Comparison of ENCODE assay signal across 27 mouse cellular contexts in genomic region chr3:102176116-102176515, GRCm38 (mm10). TPM values are rescaled to one million over a fixed set of nuclear protein-coding genes. Genes with fewer than 3 reads are reported as not detected.
A peak's percentile ranks its signal among the peaks of the same experiment; 100 is the strongest.
DNase-seq lines count a peak whose midpoint lies in the region; ATAC-seq lines count a peak whose summit lies in the region.
"Had no signal": no experiment of that assay in that cellular context is flagged by ENCODE, and none has a peak within 500 bp of the region (broad histone marks: within the 10 kb centered on the region; RNA-seq: fewer than 3 reads in every experiment).

No protein-coding gene starts in this region.

- 44% methylated on average over 5 of the region's 5 CpGs for WGBS in kidney, embryonic 15.5 days
- 45% methylated on average over 5 of the region's 5 CpGs for WGBS in embryonic facial prominence, embryonic 15.5 days
- WGBS in limb, embryonic 13.5 days, result 28% methylated on average over 5 of the region's 5 CpGs
- 55% methylated on average over 5 of the region's 5 CpGs for WGBS in stomach, embryonic 16.5 days

- H3K27me3 ChIP-seq in kidney, embryonic 15.5 days, result no peaks in the 10 kb centered on the region
- H3K27me3 ChIP-seq in embryonic facial prominence, embryonic 15.5 days, result no peaks in the 10 kb centered on the region
- no peaks in the 10 kb centered on the region for H3K27me3 ChIP-seq in limb, embryonic 13.5 days
- H3K27me3 ChIP-seq in stomach, embryonic 16.5 days (ENCODE audit: control insufficient read depth, insufficient read depth, low read length), result no peaks in the 10 kb centered on the region
- H3K27me3 ChIP-seq: liver, embryonic 15.5 days; midbrain, embryonic 15.5 days; neural tube, embryonic 13.5 days had no signal

- H3K36me3 ChIP-seq in kidney, embryonic 15.5 days, result 0 out of 2 replicates have a peak, but pooled peaks cover 4% of the 10 kb centered on the region
- H3K36me3 ChIP-seq in embryonic facial prominence, embryonic 15.5 days, result peaks cover 6% of the 10 kb centered on the region; the same call in 1 of the 2 replicates
- peaks cover 6% of the 10 kb centered on the region; the same call in 1 of the 2 replicates for H3K36me3 ChIP-seq in limb, embryonic 13.5 days
- 0 out of 2 replicates have a peak, but pooled peaks cover 5% of the 10 kb centered on the region for H3K36me3 ChIP-seq in stomach, embryonic 16.5 days (ENCODE audit: control insufficient read depth, insufficient read depth, low read length)
- H3K36me3 ChIP-seq: liver, embryonic 15.5 days; midbrain, embryonic 15.5 days; neural tube, embryonic 13.5 days had no signal

- no peak overlapping the region for H3K4me3 ChIP-seq in kidney, embryonic 15.5 days (replicated peaks)
- no peak overlapping the region for H3K4me3 ChIP-seq in embryonic facial prominence, embryonic 15.5 days (replicated peaks)
- no peak overlapping the region for H3K4me3 ChIP-seq in limb, embryonic 13.5 days
- H3K4me3 ChIP-seq in stomach, embryonic 16.5 days (replicated peaks; ENCODE audit: low read length), result no peak overlapping the region
- H3K4me3 ChIP-seq: hindbrain, embryonic 10.5 days; left cerebral cortex, adult 2 months; liver, embryonic 15.5 days; midbrain, embryonic 15.5 days; neural tube, embryonic 13.5 days had no signal

- DNase-seq in kidney, adult 18-20 months, result no peak
- DNase-seq in layer of hippocampus, postnatal 36 days, result no peak
- no peak for DNase-seq in cerebellum, adult 11 months
- DNase-seq: adrenal gland, postnatal 36 days; cerebellum, adult 8-10 months; cerebellum, postnatal 36 days; gastrocnemius, postnatal 14 days; heart, postnatal 14 days; kidney, postnatal 10 days; lung, embryonic 14.5 days; lung, postnatal 14 days; retina, postnatal 1 day; right cerebral cortex, postnatal 14 days; thymus, adult 2 months; thymus, postnatal 36 days had no signal

- ATAC-seq in kidney, embryonic 15.5 days (replicated peaks; ENCODE audit: low FRiP score), result 0 out of 2 replicates have a peak, but pooled peaks have one; percentile 38
- ATAC-seq in embryonic facial prominence, embryonic 15.5 days (ENCODE audit: insufficient number of reproducible peaks, low FRiP score, low TSS enrichment, low read depth), result peak; percentile 61; the same call in 1 of the 2 replicates
- peak; percentile 82 for ATAC-seq in limb, embryonic 13.5 days (ENCODE audit: low FRiP score, low read depth)
- ATAC-seq in stomach, embryonic 16.5 days (ENCODE audit: insufficient read depth, low FRiP score), result no peak
- ATAC-seq: CD4-positive, CD25-positive, alpha-beta regulatory T cell, adult 4 months; forebrain, embryonic 14.5 days; hindbrain, embryonic 16.5 days; midbrain, embryonic 15.5 days had no signal

- H3K4me1 ChIP-seq in kidney, embryonic 15.5 days, result peaks cover 28% of the 10 kb centered on the region
- H3K4me1 ChIP-seq in embryonic facial prominence, embryonic 15.5 days, result peaks cover 26% of the 10 kb centered on the region
- H3K4me1 ChIP-seq in limb, embryonic 13.5 days, result peaks cover 65% of the 10 kb centered on the region
- H3K4me1 ChIP-seq in stomach, embryonic 16.5 days (ENCODE audit: control insufficient read depth, insufficient read depth, low read length), result peaks cover 23% of the 10 kb centered on the region; the same call in 1 of the 2 replicates
- H3K4me1 ChIP-seq: midbrain, embryonic 15.5 days had no signal

- no peak overlapping the region for H3K4me2 ChIP-seq in kidney, embryonic 15.5 days
- no peak overlapping the region for H3K4me2 ChIP-seq in embryonic facial prominence, embryonic 15.5 days (replicated peaks)
- peak overlapping the region; percentile 17; the same call in 1 of the 2 replicates for H3K4me2 ChIP-seq in limb, embryonic 13.5 days (replicated peaks)
- H3K4me2 ChIP-seq in stomach, embryonic 16.5 days (ENCODE audit: low read depth, low read length), result no peak overlapping the region
- H3K4me2 ChIP-seq: liver, embryonic 15.5 days; lung, embryonic 14.5 days; midbrain, embryonic 15.5 days; neural tube, embryonic 13.5 days had no signal

- H3K27ac ChIP-seq in kidney, embryonic 15.5 days, result peak overlapping the region; percentile 74
- H3K27ac ChIP-seq in embryonic facial prominence, embryonic 15.5 days (replicated peaks), result peak overlapping the region; percentile 69; the same call in 1 of the 2 replicates
- peak overlapping the region; percentile 77 for H3K27ac ChIP-seq in limb, embryonic 13.5 days
- peak overlapping the region; percentile 70 for H3K27ac ChIP-seq in stomach, embryonic 16.5 days (ENCODE audit: low read length)
- H3K27ac ChIP-seq: hindbrain, embryonic 10.5 days; left cerebral cortex, adult 2 months; liver, embryonic 15.5 days; midbrain, embryonic 15.5 days; neural tube, embryonic 13.5 days had no signal

- H3K9ac ChIP-seq in kidney, embryonic 15.5 days, result no peak overlapping the region
- no peak overlapping the region for H3K9ac ChIP-seq in embryonic facial prominence, embryonic 15.5 days
- no peak overlapping the region for H3K9ac ChIP-seq in limb, embryonic 13.5 days
- H3K9ac ChIP-seq in stomach, embryonic 16.5 days (ENCODE audit: low read length), result no peak overlapping the region
- H3K9ac ChIP-seq: liver, embryonic 15.5 days; lung, embryonic 14.5 days; midbrain, embryonic 15.5 days; neural tube, embryonic 13.5 days had no signal

- no peaks in the 10 kb centered on the region for H3K9me3 ChIP-seq in kidney, embryonic 15.5 days (replicated peaks)
- H3K9me3 ChIP-seq in embryonic facial prominence, embryonic 15.5 days (replicated peaks), result no peaks in the 10 kb centered on the region
- no peaks in the 10 kb centered on the region for H3K9me3 ChIP-seq in limb, embryonic 13.5 days
- no peaks in the 10 kb centered on the region for H3K9me3 ChIP-seq in stomach, embryonic 16.5 days (replicated peaks; ENCODE audit: control insufficient read depth, low read length)
- H3K9me3 ChIP-seq: hindbrain, embryonic 10.5 days; liver, embryonic 15.5 days; midbrain, embryonic 15.5 days; neural tube, embryonic 13.5 days had no signal

RNA-seq across cellular contexts. Expression of gene Vangl1, which starts 28.4 kb away (rescaled TPM):
- polyA plus RNA-seq in kidney, embryonic 15.5 days (2015; fragmentation: Nextera tagmentation; extraction: Ambion mirVana), result 19.6 and 23.5 TPM in 2 replicates
- 19.2 and 23.1 TPM in 2 replicates for polyA plus RNA-seq in embryonic facial prominence, embryonic 15.5 days (2015; fragmentation: Nextera tagmentation; extraction: Ambion mirVana)
- polyA plus RNA-seq in limb, embryonic 13.5 days (2015; fragmentation: Nextera tagmentation; extraction: Ambion mirVana), result 17.2 and 19.8 TPM in 2 replicates
- polyA plus RNA-seq in stomach, embryonic 16.5 days (2015; fragmentation: Nextera tagmentation; extraction: Ambion mirVana), result 30.7 and 34.3 TPM in 2 replicates
- 1 to 10 TPM; 5.3 to 7.3 TPM for total RNA-seq in layer of hippocampus, postnatal 36 days (2021)
